Mouse (Mus musculus): Measurements from ENCODE around the gene Clcc1.

DNA sequence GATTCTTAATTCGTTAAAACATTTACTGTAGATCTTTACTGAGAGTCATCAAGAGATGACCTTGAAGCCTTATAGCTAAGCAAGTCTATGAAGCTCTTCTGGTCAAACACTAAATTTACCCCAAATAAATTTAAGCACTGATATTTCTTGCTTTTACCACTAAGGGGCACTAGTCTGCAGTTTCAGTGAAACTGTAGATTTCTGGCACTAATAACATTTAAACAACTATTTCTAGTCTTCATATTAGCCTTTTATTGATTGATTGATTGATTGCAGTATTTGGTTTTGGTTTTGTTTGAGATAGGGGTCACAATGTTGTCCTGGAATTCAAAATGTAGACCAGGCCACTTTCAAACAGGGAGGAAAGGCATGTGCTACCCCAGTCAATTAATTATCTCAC lies 47.5 kb downstream of the Clcc1 start:
- TF ChIP-seq TAL1 (conservative IDR thresholded peaks at IDR 0.05; ENCODE audit: low read depth, low read length) (no peak), CTCF (IDR thresholded peaks at IDR 0.05; ENCODE audit: low read depth, low read length) (no peak), GATA2 (IDR thresholded peaks at IDR 0.05; ENCODE audit: borderline replicate concordance, low read depth, low read length) (no peak), GATA1 (IDR thresholded peaks at IDR 0.05; ENCODE audit: borderline replicate concordance, low read length) (no peak), POLR2AphosphoS5 (IDR thresholded peaks at IDR 0.05; ENCODE audit: insufficient replicate concordance, low read depth, low read length) (no peak)
